ENCODE assay signal across 12 mouse cellular contexts in genomic region chr10:90562906-90563305, GRCm38 (mm10).
DNase-seq lines count a peak whose midpoint lies in the region; TF ChIP-seq lines count a peak whose summit lies in the region.
"Had no signal": no experiment of that assay in that cellular context is flagged by ENCODE, and none has a peak within 500 bp of the region (broad histone marks: within the 10 kb centered on the region; RNA-seq: fewer than 3 reads in every experiment).

No protein-coding gene starts in this region.

- H3K4me1 ChIP-seq in kidney, adult 2 months (ENCODE audit: control insufficient read depth, insufficient read depth, low read length): no peaks in the 10 kb centered on the region
- H3K4me1 ChIP-seq: forebrain, embryonic 13.5 days; heart, embryonic 15.5 days; liver, embryonic 13.5 days; stomach, embryonic 15.5 days had no signal

- TF ChIP-seq CTCF in kidney, adult 2 months (conservative IDR thresholded peaks at IDR 0.05; ENCODE audit: insufficient read depth, insufficient read length, low read depth, low read length): no peak

- no peak overlapping the region for H3K4me3 ChIP-seq in kidney, adult 2 months (ENCODE audit: insufficient read depth, low read depth, low read length)
- H3K4me3 ChIP-seq: forebrain, embryonic 13.5 days; heart, embryonic 15.5 days; liver, embryonic 13.5 days; stomach, embryonic 15.5 days had no signal

- H3K27me3 ChIP-seq in kidney, adult 2 months (replicated peaks; ENCODE audit: control insufficient read depth, insufficient read depth, low read length): no peaks in the 10 kb centered on the region
- H3K27me3 ChIP-seq: forebrain, embryonic 13.5 days; heart, embryonic 15.5 days; liver, embryonic 13.5 days; Patski; stomach, embryonic 15.5 days had no signal

- peak; percentile 25 for DNase-seq in kidney, adult 2 months
- DNase-seq in kidney, postnatal 4 days: no peak
- DNase-seq in adrenal gland, adult 2 months: peak; percentile 75
- DNase-seq in adrenal gland, postnatal 10 days: peak; percentile 61
- peak; percentile 20 for DNase-seq in fibroblast of lung, adult 2 months (ENCODE audit: low read depth)
- no peak for DNase-seq in right cerebral cortex, postnatal 4 days
- DNase-seq in right cerebral cortex, postnatal 14 days: no peak
- DNase-seq: liver, embryonic 13.5 days had no signal

- H3K27ac ChIP-seq in kidney, adult 2 months (ENCODE audit: insufficient read depth, low read depth, low read length): no peak overlapping the region
- H3K27ac ChIP-seq: forebrain, embryonic 13.5 days; heart, embryonic 15.5 days; liver, embryonic 13.5 days; stomach, embryonic 15.5 days had no signal

- no peak for TF ChIP-seq POLR2A in kidney, adult 2 months (IDR thresholded peaks at IDR 0.05; ENCODE audit: low read depth, low read length)

- H3K36me3 ChIP-seq in kidney, adult 2 months (ENCODE audit: control insufficient read depth, insufficient read depth, low read length): no peaks in the 10 kb centered on the region
- H3K36me3 ChIP-seq: heart, embryonic 15.5 days; liver, embryonic 13.5 days; stomach, embryonic 15.5 days had no signal

- 37% methylated on average over 7 of the region's 7 CpGs for WGBS in kidney, adult 2 months

Comparison
In these comparisons a context has a peak if more than half of its experiments do, and no peak if none do; other contexts are left out.
1. DNase-seq: peak in kidney, adult 2 months (single experiment), adrenal gland, adult 2 months (single experiment), adrenal gland, postnatal 10 days (single experiment) and fibroblast of lung, adult 2 months (single experiment); none in kidney, postnatal 4 days (0 of 2), right cerebral cortex, postnatal 4 days (single experiment) and right cerebral cortex, postnatal 14 days (single experiment).